Mouse (Mus musculus) B cell, adult 2 months (primary cell): ENCODE measurements around the gene Rnf151.
"Not testable (repeated sequence)": the region's sequence is repeated elsewhere in the genome, so short reads cannot be mapped to it uniquely, and the experiment has no call there.

ENCODE experiments used
- DNase-seq, 2 experiments: peaks; one replicate each; pipeline ENCODE4 v3.0.0; 2022

Gene Rnf151

DNA sequence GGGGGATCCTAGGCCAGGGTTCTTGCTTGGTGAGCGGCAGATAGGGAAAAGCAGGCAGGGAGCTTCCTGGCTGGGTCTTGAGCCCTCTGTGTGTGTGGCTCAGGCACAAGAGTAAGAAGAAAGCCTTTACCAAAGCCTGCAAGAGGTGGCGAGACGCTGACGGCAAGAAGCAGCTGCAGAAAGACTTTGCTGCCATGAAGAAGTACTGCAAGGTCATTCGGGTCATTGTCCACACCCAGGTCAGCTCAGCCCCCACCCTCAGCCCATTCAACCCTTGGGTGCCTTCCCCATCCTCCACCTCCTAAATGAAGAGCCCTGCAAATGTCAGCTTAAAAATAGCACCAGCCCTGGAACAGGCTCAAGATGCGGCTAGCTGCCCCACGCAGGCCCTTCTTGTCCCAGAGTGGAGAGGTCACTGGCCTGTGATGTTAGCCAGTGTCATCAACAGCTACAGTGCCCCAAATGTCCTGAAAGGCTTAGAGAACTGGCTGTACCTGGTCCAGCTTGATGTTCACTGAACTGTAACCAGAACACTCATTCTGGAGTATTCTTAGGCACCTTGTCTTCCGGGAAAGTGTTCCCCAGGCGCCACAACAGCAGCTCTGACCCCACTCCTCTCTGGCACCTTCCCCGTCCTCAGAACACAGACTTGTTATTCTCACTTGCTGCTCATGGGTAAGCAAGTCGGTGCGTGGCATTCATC lies 14.5 kb upstream of the Rnf151 start:
- no peak for DNase-seq

DNA sequence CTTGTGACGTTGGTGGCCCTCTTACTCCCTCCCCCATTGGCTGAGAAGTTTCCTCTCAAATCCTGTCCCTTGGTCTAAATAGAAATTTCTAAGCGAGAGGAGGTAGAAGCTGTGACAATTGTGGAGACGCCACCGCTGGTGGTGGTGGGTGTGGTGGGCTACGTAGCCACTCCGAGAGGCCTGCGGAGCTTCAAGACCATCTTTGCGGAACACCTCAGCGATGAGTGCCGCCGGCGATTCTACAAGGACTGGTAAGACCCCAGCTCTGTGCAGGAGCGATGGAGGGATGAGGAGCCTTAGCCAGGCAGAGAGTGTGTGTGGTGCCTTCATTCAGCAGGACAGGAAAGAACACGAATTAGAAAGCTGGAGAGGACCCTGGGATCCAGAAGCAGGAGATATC lies 12.9 kb upstream of the Rnf151 start:
- no peak for DNase-seq

- no peak for DNase-seq
Observed at GRCm38 (mm10) chr17:24729067-24729466, 11.2 kb upstream of the Rnf151 start.

DNA sequence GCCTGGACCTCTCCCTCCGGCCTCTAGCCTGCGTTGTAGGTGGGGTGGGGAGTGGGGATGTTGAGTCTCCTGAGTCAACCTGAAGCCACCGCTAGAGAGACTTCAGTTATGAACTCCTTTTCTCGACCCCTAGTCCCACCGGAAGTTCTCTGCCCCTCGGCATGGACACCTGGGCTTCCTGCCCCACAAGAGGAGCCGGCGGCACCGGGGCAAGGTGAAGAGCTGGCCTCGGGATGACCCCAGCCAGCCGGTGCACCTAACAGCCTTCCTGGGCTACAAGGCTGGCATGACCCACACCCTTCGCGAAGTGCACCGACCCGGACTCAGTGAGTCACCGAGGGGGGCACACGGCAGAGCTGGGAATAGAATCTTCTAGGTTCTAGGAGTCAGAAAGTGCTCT lies 10.3 kb upstream of the Rnf151 start:
- DNase-seq = no peak

GRCm38 (mm10) chr17:24727618-24728017 lies 9.8 kb upstream of the Rnf151 start, which contains the start of gene Rpl3l:
TSS of gene Rpl3l (plus strand) at chr17:24727820.
- no peak for DNase-seq

GRCm38 (mm10) chr17:24725637-24726390 lies 8.0 kb upstream of the Rnf151 start:
- no peak for DNase-seq

DNA sequence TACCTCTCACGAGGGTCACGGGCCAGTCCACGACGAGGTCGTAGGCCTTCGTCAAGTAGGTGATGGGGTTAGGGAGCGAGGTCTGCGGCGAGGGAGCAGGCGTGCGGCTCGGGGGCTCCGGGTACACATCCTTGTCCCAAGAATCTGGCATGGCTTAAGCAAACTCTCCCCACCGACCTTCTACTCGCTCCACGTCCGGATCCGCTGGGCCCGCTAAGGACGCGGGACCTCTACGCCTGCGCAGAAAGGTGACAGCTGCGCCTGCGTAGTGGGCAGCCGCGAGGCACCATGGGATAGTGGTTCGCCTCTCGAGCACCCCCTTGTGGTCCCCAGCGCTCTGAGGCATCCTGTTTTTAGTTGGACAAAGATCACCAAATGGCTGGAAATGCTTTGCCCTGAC lies 6.3 kb upstream of the Rnf151 start, which contains the start of gene Ndufb10:
Gene Ndufb10, minus strand, starts transcription at position 295 of the 400 bp plus-strand sequence.
- DNase-seq = peak; percentile 98

- DNase-seq = no peak
Observed at GRCm38 (mm10) chr17:24723881-24724180, 6.0 kb upstream of the Rnf151 start.

DNA sequence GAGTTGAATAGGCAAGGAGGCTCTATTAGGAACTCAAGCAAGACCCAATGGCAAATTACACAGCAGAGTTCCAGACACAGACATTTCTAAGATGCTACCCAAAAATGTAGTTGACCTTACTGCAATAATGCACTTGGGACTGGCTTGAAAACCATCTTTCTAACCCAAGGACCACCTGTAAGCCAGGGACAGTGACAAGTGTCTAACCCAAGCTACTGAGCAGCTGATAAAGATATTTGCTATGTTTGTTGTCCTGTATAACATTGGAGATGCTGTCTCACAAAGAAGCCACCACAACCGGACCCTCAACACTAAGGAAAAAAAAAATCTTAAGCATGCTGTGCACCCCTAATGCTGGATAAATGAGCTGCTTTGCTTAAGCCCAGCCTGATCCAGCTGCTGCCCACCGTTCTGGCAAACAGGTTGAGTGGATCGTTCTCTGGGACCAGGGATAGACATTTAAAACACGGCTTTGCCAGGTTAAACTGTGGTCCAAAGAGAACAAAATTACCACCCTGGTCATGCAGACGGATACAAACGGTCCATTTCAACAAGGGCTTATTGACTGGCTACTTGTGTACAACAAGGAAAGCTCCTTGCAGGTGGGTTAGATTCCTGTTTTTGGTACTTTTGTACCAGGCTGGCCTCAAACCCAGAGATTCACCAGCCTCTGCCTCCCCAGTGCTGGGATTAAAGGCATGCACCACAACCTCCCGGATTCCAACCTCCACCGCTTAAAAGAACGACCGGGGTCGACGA lies 5.4 kb upstream of the Rnf151 start:
- no peak for DNase-seq

- no peak for DNase-seq
Observed at GRCm38 (mm10) chr17:24722220-24722924, 4.5 kb upstream of the Rnf151 start.

DNA sequence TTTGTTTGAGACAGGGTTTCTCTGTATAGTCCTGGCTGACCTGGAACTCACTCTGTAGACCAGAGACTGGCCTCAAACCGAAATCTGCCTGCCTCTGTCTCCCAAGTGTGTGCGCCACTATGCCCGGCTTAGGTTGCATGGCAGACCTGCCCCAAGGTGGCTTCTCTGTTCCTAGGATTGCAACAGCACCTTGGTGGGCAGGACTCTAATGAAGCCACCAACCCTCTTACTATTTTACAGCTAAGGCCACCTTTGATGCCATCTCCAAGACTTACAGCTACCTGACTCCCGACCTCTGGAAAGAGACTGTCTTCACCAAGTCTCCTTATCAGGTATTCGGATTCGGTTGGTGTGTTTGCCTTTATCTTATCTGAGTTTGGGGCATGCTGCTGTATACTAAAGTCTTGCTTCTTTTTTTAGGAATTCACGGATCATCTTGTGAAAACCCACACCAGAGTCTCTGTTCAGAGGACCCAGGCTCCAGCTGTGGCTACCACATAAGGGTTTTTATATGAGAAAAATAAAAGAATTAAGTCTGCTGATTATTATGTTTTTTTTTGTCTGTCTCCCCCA lies 3.6 kb upstream of the Rnf151 start:
- not testable (repeated sequence) for DNase-seq

DNA sequence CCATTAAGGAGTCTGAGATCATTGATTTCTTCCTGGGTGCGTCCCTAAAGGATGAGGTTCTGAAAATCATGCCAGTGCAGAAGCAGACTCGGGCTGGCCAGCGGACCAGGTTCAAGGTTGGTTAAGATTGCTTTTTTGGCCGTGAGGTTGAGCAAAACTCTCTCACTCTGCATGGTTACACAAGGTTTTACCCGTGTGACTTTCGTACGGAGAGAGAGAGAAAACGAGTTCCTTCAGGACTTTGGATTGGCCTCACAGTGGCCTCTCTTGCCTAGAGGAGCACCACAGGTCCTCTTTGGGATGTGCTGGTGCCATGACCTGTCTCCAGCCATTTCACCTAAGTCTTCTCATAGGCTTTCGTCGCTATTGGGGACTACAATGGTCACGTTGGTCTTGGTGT lies 2.8 kb upstream of the Rnf151 start:
- peak in 1 of 2 experiments; percentile 23 for DNase-seq

DNA sequence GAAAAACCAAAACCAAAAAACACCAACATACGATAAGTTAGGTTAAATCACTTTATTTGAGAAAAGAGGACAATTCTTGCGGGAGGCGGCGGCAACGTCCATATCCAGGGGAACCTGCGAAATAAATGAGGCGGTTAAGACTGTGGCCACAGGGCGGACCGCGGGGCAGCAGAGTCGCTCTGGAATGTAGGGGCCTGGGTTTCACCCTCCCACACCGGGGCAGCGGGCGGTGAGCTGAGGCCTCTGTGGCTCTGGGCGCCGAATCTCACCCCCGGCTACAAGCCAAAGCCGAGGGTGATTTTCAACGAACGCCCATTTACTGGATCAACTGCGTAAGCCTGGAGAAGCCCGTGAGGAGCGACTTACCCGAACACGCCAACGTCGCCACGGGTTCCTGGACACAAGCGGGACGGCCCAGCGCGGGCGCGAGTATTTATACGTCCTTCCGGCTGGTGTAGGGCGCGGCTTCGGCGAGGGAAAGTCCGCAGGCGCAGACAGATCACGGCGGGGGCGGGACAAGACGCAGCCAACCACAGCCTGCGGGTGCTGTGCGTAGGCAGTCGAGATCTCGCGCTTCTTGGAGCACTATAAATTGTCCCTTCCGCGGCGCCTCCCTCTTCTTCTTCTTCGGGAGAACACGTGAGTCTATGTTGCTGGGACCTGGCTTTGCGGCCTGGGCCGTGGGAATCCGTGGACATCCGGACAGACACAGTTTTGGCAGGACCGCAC lies 1.8 kb upstream of the Rnf151 start:
- peak; percentile 96 to 97 for DNase-seq

GRCm38 (mm10) chr17:24718938-24719337 lies 1.1 kb upstream of the Rnf151 start:
- DNase-seq = not testable (repeated sequence)

DNA sequence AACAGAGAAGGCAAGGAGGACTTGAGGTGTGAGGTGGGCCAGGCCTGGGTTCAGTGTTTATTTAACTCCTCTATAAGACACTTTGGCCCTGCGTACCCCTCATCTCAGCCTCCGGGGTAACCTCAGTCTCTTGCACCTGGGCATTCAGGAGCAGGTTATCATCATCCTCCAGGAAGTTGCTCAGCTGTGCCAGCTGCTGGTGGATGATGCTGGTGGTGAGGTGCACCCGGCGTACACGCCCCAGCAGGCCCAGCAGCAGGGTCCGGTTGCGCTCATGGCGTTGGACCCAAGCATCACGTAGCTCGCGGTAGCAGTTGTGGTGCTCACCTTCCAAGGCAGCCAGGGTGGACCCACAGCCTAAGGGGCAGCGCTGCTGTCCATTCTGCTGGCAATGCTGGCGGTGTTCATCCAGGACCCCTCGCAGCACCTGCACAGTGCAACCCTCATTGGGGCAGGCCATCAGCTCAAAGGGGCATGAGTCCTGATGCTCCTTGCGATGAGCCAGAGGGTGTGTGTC lies 1.6 kb downstream of the Rnf151 start:
- no peak for DNase-seq

DNA sequence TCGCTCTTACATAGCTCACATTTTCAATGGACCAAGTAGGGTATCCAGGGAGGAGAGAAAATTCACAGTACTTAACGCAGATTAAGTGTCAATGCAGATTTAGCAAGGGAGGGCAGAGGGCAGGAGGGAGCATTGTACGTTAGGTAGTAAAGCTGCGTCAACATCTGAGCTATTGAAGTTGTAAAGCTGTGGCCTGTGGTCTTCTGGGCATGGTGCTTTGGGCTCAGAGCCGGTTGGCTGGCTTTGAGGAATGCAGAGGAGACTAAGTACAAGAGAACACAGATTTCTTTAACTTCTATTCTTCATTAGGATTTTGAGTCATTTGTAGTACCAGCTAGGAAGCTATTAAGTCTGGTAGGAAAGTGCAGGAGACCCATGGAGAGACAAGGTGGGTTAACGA lies 2.3 kb downstream of the Rnf151 start:
- no peak for DNase-seq

DNA sequence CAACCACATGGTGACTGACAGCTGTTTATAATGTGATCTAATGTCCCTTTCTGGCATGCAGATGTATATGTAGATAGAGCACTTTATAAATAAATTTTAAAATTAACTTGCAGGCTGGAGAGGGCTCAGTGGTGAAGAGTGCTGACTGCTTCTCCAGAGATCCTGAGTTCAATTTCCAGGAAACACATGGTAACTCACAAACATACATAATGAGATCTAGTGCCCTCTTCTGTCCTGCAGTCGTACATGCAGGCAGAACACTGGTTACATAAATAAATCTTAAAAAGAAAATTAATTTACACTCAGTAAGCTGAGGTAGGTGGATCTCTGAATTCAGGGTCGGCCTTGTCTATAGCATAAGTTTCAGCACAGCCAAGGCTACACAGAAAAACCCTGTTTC lies 9.2 kb downstream of the Rnf151 start:
- no peak for DNase-seq

DNA sequence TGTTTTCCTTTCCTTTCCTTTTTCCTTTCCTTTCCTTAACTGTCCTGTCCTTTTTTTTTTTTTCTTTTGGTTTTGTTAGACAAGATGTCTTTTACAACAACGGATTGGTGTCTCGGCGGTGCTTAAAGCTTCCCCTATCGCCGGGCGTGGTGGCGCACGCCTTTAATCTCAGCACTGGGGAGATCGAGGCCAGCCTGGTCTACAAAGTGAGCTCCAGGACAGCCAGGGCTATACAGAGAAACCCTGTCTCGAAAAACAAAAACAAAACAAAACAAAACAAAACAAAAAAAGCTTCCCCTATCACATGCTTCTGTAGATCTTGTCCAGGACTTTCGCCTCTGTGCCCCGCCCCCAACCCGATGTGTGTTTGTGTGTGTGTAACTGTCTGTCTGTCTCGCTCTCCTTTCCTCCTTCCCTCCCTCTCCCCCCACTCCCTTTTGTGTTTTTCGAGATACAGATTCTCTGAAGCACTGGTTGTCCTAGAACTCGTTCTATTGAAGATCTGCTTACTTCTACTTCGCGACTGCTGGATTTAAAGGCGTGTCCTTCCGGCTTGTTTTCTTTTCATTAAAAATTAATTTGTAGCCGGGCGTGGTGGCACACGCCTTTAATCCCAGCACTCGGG lies 9.9 kb downstream of the Rnf151 start:
- DNase-seq = peak in 1 of 2 experiments; percentile 41

DNA sequence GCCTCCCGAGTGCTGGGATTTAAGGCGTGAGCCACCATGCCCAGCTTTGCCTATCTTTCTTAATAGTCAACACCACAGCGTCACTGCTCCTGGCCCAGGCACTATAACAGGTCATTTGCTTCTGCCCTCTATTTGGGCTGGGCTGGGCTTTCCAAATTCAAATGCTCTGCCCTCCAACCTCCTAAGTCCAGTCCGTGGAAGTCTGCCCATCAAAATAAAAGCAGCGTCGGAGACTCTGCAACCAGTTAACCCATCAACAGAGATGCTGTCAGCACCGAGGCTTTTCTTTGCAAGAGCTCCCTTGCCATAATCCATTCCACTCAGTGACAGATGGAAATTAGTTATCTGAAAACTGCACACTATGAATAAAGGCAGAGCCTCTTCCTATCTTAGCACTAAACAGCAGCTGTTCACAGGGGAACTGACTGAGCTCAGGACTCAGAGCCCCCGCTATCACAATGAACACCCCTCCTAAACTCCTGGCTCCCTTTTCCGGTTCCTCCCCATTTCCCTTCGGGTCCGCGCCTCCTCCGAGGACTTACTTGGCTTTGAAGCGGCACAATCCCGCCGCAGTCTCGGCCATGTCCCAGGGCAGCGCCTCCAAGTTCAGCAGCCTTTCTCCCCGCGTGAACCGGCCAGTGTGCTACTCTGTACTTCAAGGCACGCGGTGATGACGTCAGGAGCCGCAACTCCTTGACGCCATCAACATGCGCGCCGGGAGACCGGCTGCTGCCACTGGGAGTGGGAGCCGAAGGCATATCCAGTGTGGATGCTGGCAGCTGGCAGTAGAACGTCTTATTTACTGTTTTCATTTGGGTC lies 10.7 kb downstream of the Rnf151 start, which contains the start of gene Tbl3:
Gene Tbl3, minus strand, starts transcription at position 679 of the 819 bp plus-strand sequence.
- peak; percentile 95 for DNase-seq

GRCm38 (mm10) chr17:24705821-24706220 lies 12.0 kb downstream of the Rnf151 start:
- no peak for DNase-seq
